Comparison of ENCODE assay signal across 2 mouse cellular contexts in the genomic region with DNA sequence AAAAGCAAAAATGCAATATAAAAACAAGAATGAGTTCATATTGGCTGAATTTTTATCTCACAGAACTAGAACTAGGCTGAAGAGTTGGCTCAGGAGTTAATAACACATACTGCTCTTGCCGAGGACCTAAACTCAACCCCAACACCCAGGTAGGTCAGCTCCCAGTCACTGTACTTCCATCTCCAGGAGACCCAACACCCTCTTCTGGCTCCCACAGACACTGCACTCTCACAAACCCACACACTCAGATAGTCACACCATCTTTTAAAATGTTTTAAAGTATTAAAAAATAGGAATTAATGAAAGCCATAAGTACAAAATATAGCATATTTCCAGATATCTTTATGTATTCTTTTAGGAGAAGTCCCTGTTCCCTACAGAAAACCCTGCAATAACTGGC.
TF ChIP-seq lines count a peak whose summit lies in the region.

No protein-coding gene starts in this region.

TF ChIP-seq in MEL, 35 proteins besides CTCF, POLR2A, EP300 and RAD21:
- TF ChIP-seq MYC (IDR thresholded peaks at IDR 0.05; ENCODE audit: low read depth, low read length) (no peak), MAX (IDR thresholded peaks at IDR 0.05; ENCODE audit: low read length) (no peak), GABPA (IDR thresholded peaks at IDR 0.05; ENCODE audit: low read depth, low read length) (no peak), CHD2 (IDR thresholded peaks at IDR 0.05; ENCODE audit: low read length) (no peak), NELFE (IDR thresholded peaks at IDR 0.05; ENCODE audit: low read depth, low read length) (no peak), ZMIZ1 (IDR thresholded peaks at IDR 0.05; ENCODE audit: low read depth, low read length) (no peak), NRF1 (IDR thresholded peaks at IDR 0.05; ENCODE audit: insufficient read depth, low read depth, low read length, poor library complexity, severe bottlenecking) (no peak), TAL1 (IDR thresholded peaks at IDR 0.05; ENCODE audit: low read length) (no peak), MAZ (IDR thresholded peaks at IDR 0.05; ENCODE audit: low read depth, low read length) (no peak), ZC3H11A (IDR thresholded peaks at IDR 0.05; ENCODE audit: low read depth, low read length) (no peak)

TF ChIP-seq in myocyte, 11 proteins besides CTCF, POLR2A, EP300 and RAD21:
- TF ChIP-seq POLR2AphosphoS2 (IDR thresholded peaks at IDR 0.05; ENCODE audit: insufficient read length, low read depth) (no peak), TCF3 (IDR thresholded peaks at IDR 0.05; ENCODE audit: insufficient read length, low read depth) (no peak), E2F4 (IDR thresholded peaks at IDR 0.05; ENCODE audit: insufficient read depth) (no peak), MYOG (IDR thresholded peaks at IDR 0.05; ENCODE audit: control insufficient read depth in 1 of 3, insufficient read depth in 1 of 3, insufficient read length in 2 of 3, low read depth in 2 of 3) (no peak), MAX (IDR thresholded peaks at IDR 0.05; ENCODE audit: low read depth) (no peak)
